Mouse (Mus musculus): ENCODE measurements around the gene Nicn1. TPM values are rescaled to one million over a fixed set of nuclear protein-coding genes. Genes with fewer than 3 reads are reported as not detected.
A peak's percentile ranks its signal among the peaks of the same experiment; 100 is the strongest.

Gene Nicn1
- total and polyA plus RNA-seq, 2 experiments from 2014 or later = 108 to 118 TPM

- WGBS = 19% methylated on average over 18 of the region's 18 CpGs
- no peaks in the 10 kb centered on the region for H3K27me3 ChIP-seq (ENCODE audit: insufficient read depth, low read length)
- H3K4me2 ChIP-seq (ENCODE audit: low read depth, low read length) = peak within 1 kb of the TSS; percentile 51
- no peak for TF ChIP-seq CTCF (IDR thresholded peaks at IDR 0.05; ENCODE audit: low read depth)
- ATAC-seq (peak; percentile 79), DNase-seq (ENCODE audit: low spot score) (peak; percentile 53)
- H3K4me3 ChIP-seq (ENCODE audit: low read length) = peak within 1 kb of the TSS; percentile 19
- H3K4me1 ChIP-seq (ENCODE audit: insufficient read depth, low read length) = no peaks in the 10 kb centered on the region
- peaks cover 23% of the 10 kb centered on the region for H3K36me3 ChIP-seq (ENCODE audit: insufficient read depth, low read length)
- peak within 1 kb of the TSS; percentile 71 for H3K27ac ChIP-seq
- no peak within 1 kb of the TSS; the same call in 1 of the 2 replicates for H3K9ac ChIP-seq (replicated peaks; ENCODE audit: low read length)
- no peaks in the 10 kb centered on the region for H3K9me3 ChIP-seq (ENCODE audit: low read length)
These were observed 6.5 kb downstream of the Nicn1 start, which contains the start of gene Amt for GRCm38 (mm10) chr9:108296453-108297355. Gene Amt (plus strand): TSS chr9:108296853.

- Histone ChIP-seq H3K9me3 (ENCODE audit: low read length) (no peaks in the 10 kb centered on the region), H3K4me2 (ENCODE audit: low read depth, low read length) (no peak overlapping the region), H3K4me1 (ENCODE audit: insufficient read depth, low read length) (peaks cover 6% of the 10 kb centered on the region; the same call in 1 of the 2 replicates), H3K27ac (no peak overlapping the region), H3K9ac (replicated peaks; ENCODE audit: low read length) (no peak overlapping the region), H3K4me3 (ENCODE audit: low read length) (no peak overlapping the region), H3K27me3 (ENCODE audit: insufficient read depth, low read length) (no peaks in the 10 kb centered on the region), H3K36me3 (ENCODE audit: insufficient read depth, low read length) (peaks cover 11% of the 10 kb centered on the region; the same call in 1 of the 2 replicates)
- TF ChIP-seq CTCF (IDR thresholded peaks at IDR 0.05; ENCODE audit: low read depth) = no peak
- ATAC-seq (no peak), DNase-seq (ENCODE audit: low spot score) (no peak)
- 86% methylated on average over 3 of the region's 3 CpGs for WGBS
These were observed 11.6 kb downstream of the Nicn1 start for GRCm38 (mm10) chr9:108301853-108302252.

- Histone ChIP-seq H3K27me3 (ENCODE audit: insufficient read depth, low read length) (no peaks in the 10 kb centered on the region), H3K4me2 (ENCODE audit: low read depth, low read length) (peak overlapping the region; percentile 96), H3K27ac (peak overlapping the region; percentile 99; the same call in 1 of the 2 replicates), H3K36me3 (ENCODE audit: insufficient read depth, low read length) (peaks cover 6% of the 10 kb centered on the region; the same call in 1 of the 2 replicates), H3K4me1 (ENCODE audit: insufficient read depth, low read length) (peaks cover 21% of the 10 kb centered on the region), H3K9me3 (ENCODE audit: low read length) (no peaks in the 10 kb centered on the region), H3K4me3 (ENCODE audit: low read length) (no peak overlapping the region; the same call in 1 of the 2 replicates), H3K9ac (replicated peaks; ENCODE audit: low read length) (peak overlapping the region; percentile 86)
- no peak for ATAC-seq
- 87% methylated on average over 4 of the region's 4 CpGs for WGBS
- TF ChIP-seq CTCF (IDR thresholded peaks at IDR 0.05; ENCODE audit: low read depth) = no peak
- DNase-seq (ENCODE audit: low spot score) = no peak
These were observed 14.5 kb downstream of the Nicn1 start for GRCm38 (mm10) chr9:108304716-108305115.

GRCm38 (mm10) chr9:108305170-108305569 is 14.9 kb downstream of the Nicn1 start:
- 10% methylated on average over 1 of the region's 1 CpGs for WGBS
- peak overlapping the region; percentile 99 for H3K27ac ChIP-seq

GRCm38 (mm10) chr9:108305629-108306520 is 15.6 kb downstream of the Nicn1 start, which contains the start of the genes Rhoa and Tcta:
Gene Rhoa (plus strand): TSS chr9:108306129.
Gene Tcta (minus strand): TSS chr9:108306160.
- H3K9ac ChIP-seq (replicated peaks; ENCODE audit: low read length) = peak within 1 kb of the TSS; percentile 97
- peak; percentile 100 for DNase-seq (ENCODE audit: low spot score)
- peaks cover 21% of the 10 kb centered on the region for H3K4me1 ChIP-seq (ENCODE audit: insufficient read depth, low read length)
- WGBS = under 1% methylated on average over 77 of the region's 81 CpGs
- ATAC-seq = peak; percentile 98
- no peaks in the 10 kb centered on the region for H3K27me3 ChIP-seq (ENCODE audit: insufficient read depth, low read length)
- no peak for TF ChIP-seq CTCF (IDR thresholded peaks at IDR 0.05; ENCODE audit: low read depth)
- no peaks in the 10 kb centered on the region for H3K9me3 ChIP-seq (ENCODE audit: low read length)
- peak within 1 kb of the TSS; percentile 96 for H3K4me2 ChIP-seq (ENCODE audit: low read depth, low read length)
- 0 out of 2 replicates have a peak, but pooled peaks cover 5% of the 10 kb centered on the region for H3K36me3 ChIP-seq (ENCODE audit: insufficient read depth, low read length)
- H3K4me3 ChIP-seq (ENCODE audit: low read length) = peak within 1 kb of the TSS; percentile 92
- peak within 1 kb of the TSS; percentile 99 for H3K27ac ChIP-seq

More at GRCm38 (mm10) chr9:108305170-108305569, 14.9 kb downstream of the Nicn1 start:
- DNase-seq (ENCODE audit: low spot score) (no peak), ATAC-seq (no peak)
- peak overlapping the region; percentile 92 for H3K4me3 ChIP-seq (ENCODE audit: low read length)
- no peaks in the 10 kb centered on the region for H3K27me3 ChIP-seq (ENCODE audit: insufficient read depth, low read length)
- H3K4me1 ChIP-seq (ENCODE audit: insufficient read depth, low read length) = peaks cover 21% of the 10 kb centered on the region
- H3K9me3 ChIP-seq (ENCODE audit: low read length) = no peaks in the 10 kb centered on the region
- 0 out of 2 replicates have a peak, but pooled peaks cover 5% of the 10 kb centered on the region for H3K36me3 ChIP-seq (ENCODE audit: insufficient read depth, low read length)
- peak overlapping the region; percentile 86 for H3K9ac ChIP-seq (replicated peaks; ENCODE audit: low read length)
- H3K4me2 ChIP-seq (ENCODE audit: low read depth, low read length) = peak overlapping the region; percentile 96
- no peak for TF ChIP-seq CTCF (IDR thresholded peaks at IDR 0.05; ENCODE audit: low read depth)

GRCm38 (mm10) chr9:108306571-108306980 is 16.3 kb downstream of the Nicn1 start:
- Histone ChIP-seq H3K27me3 (ENCODE audit: insufficient read depth, low read length) (no peaks in the 10 kb centered on the region), H3K4me3 (ENCODE audit: low read length) (peak overlapping the region; percentile 92), H3K9ac (replicated peaks; ENCODE audit: low read length) (peak overlapping the region; percentile 97), H3K4me2 (ENCODE audit: low read depth, low read length) (peak overlapping the region; percentile 63), H3K27ac (peak overlapping the region; percentile 99), H3K36me3 (ENCODE audit: insufficient read depth, low read length) (0 out of 2 replicates have a peak, but pooled peaks cover 5% of the 10 kb centered on the region), H3K9me3 (ENCODE audit: low read length) (no peaks in the 10 kb centered on the region), H3K4me1 (ENCODE audit: insufficient read depth, low read length) (peaks cover 21% of the 10 kb centered on the region)
- DNase-seq (ENCODE audit: low spot score) (peak; percentile 83), ATAC-seq (peak; percentile 64)
- TF ChIP-seq CTCF (IDR thresholded peaks at IDR 0.05; ENCODE audit: low read depth) = no peak
- WGBS = under 1% methylated on average over 49 of the region's 51 CpGs
